Mouse (Mus musculus) embryonic facial prominence, embryonic 12.5 days (tissue): Measurements from ENCODE around the gene Cd300lg. TPM values are rescaled to one million over a fixed set of nuclear protein-coding genes. Genes with fewer than 3 reads are reported as not detected.

Experiments used
- ATAC-seq: fragments of 200-750 bp; cut with Nextera tagmentation; 2 replicates; pipeline ENCODE4 v1.8.0; 2017; ENCODE audit not compliant: insufficient number of reproducible peaks, insufficient read depth, low FRiP score, low TSS enrichment
- H3K27ac ChIP-seq: fragments of 300-500 bp; sonication (generic); 2 replicates; pipeline ENCODE4 v1.5.1; 2016; ENCODE audit warnings: mild to moderate bottlenecking
- H3K27me3 ChIP-seq: fragments of 300-500 bp; sonication (generic); 2 replicates; pipeline ENCODE4 v1.6.1; 2016; ENCODE audit warnings: mild to moderate bottlenecking, moderate library complexity
- H3K36me3 ChIP-seq: fragments of 300-500 bp; sonication (generic); 2 replicates; pipeline ENCODE4 v1.6.1; 2016; ENCODE audit warnings: mild to moderate bottlenecking
- H3K4me1 ChIP-seq: fragments of 300-500 bp; sonication (generic); 2 replicates; pipeline ENCODE4 v1.6.1; 2016
- H3K4me2 ChIP-seq: fragments of 300-500 bp; sonication (generic); replicated peaks from 2 replicates; pipeline ENCODE4 v1.6.1; 2016; ENCODE audit warnings: mild to moderate bottlenecking, moderate library complexity
- H3K4me3 ChIP-seq: fragments of 300-500 bp; sonication (generic); 2 replicates; pipeline ENCODE4 v1.5.1; 2016; ENCODE audit warnings: mild to moderate bottlenecking
- H3K9ac ChIP-seq: fragments of 300-500 bp; sonication (generic); 2 replicates; pipeline ENCODE4 v1.6.1; 2016; ENCODE audit warnings: mild to moderate bottlenecking, moderate library complexity
- H3K9me3 ChIP-seq: fragments of 300-500 bp; sonication (generic); 2 replicates; pipeline ENCODE4 v1.6.1; 2016; ENCODE audit warnings: mild to moderate bottlenecking, moderate library complexity
- WGBS: fragments of 180-500 bp; shearing (Covaris S2); methylation state at CpG from one replicate; pipeline ENCODE4 v1.1.7; 2016; 5-methylcytosine and 5-hydroxymethylcytosine counted together
- polyA plus RNA-seq: library from polyadenylated mRNA; unstranded; fragments of >200 nt; fragmentation: Nextera tagmentation; extraction: Ambion mirVana; gene quantifications from 2 replicates; pipeline ENCODE4 v1.2.1, GENCODE M21; 2016

Gene Cd300lg
- polyA plus RNA-seq, 1 experiment from 2014 or later = 0.55 TPM

DNA sequence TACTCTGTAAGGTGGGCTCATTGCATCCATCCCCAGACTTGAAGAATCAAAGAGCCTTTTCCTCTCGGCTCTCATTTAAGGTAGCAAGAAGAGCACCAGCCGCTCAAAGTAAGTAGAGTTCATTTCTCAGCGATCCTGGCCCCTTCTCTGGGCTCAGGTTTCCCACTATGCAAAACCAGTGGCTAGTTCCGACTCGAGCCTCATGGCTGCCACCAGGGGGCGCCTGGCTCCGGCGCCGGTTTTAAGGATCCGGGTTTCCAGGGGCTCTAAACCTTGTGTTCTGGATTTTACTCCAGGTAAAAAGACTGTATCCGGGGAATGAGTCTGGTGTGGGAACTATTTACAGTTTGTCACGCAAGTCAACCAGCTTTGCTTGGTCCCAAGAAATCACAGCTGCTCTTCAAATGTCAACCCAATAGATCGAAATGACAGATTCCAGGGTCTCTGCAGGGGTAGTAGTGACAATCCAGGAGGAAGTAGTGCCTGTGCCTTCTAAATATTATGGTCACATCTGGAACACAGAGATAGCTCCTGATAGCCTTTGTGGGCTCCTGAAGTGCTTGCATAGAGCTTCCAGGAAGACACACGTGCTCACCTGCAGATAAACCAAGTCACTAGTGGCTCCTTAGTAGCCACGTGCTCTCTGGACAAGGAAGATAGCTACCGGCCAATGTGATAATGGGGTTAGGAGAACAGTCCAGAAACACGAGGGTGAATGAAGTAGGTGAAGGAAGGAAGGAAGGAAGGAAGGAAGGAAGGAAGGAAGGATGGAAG, 61.4 kb downstream of the Cd300lg start:
- 19% methylated on average over 17 of the region's 17 CpGs for WGBS
- no peak for ATAC-seq
- no peaks in the 10 kb centered on the region for H3K36me3 ChIP-seq
- H3K9ac ChIP-seq = no peak overlapping the region
- H3K4me1 ChIP-seq = peaks cover 15% of the 10 kb centered on the region
- peaks cover 69% of the 10 kb centered on the region for H3K27me3 ChIP-seq
- no peak overlapping the region for H3K4me2 ChIP-seq
- no peaks in the 10 kb centered on the region for H3K9me3 ChIP-seq
- no peak overlapping the region for H3K4me3 ChIP-seq
- H3K27ac ChIP-seq = no peak overlapping the region

Other genes starting within 250 kb of the Cd300lg start
- 10.0 and 10.9 TPM in 2 replicates for gene Meox1, start 147.1 kb upstream of the Cd300lg start, polyA plus RNA-seq
- 0.10 and 0.14 TPM in 2 replicates for gene Sost, start 74.5 kb upstream of the Cd300lg start, polyA plus RNA-seq
- not detected in 2 replicates for gene Cfap97d1, start 57.2 kb upstream of the Cd300lg start, polyA plus RNA-seq
- 12.3 and 12.5 TPM in 2 replicates for gene Dusp3, start 54.5 kb upstream of the Cd300lg start, polyA plus RNA-seq
- gene Mpp3, start 13.0 kb upstream of the Cd300lg start, polyA plus RNA-seq = 11.1 and 11.4 TPM in 2 replicates
- 12.7 and 12.8 TPM in 2 replicates for gene Mpp2, start 47.0 kb downstream of the Cd300lg start, polyA plus RNA-seq
- gene Ppy, start 59.8 kb downstream of the Cd300lg start, polyA plus RNA-seq = not detected in 2 replicates
- gene Pyy, start 66.3 kb downstream of the Cd300lg start, polyA plus RNA-seq = 0.71 TPM in 1 of 2 replicates, not detected in the other
- 0.06 TPM in 1 of 2 replicates, not detected in the other for gene Nags, start 104.0 kb downstream of the Cd300lg start, polyA plus RNA-seq
- 43.4 and 44.3 TPM in 2 replicates for gene Tmem101, start 114.9 kb downstream of the Cd300lg start, polyA plus RNA-seq
- 104 and 108 TPM in 2 replicates for gene Lsm12, start 143.8 kb downstream of the Cd300lg start, polyA plus RNA-seq
- 30.3 and 31.3 TPM in 2 replicates for gene G6pc3, start 148.1 kb downstream of the Cd300lg start, polyA plus RNA-seq
- 70.0 and 80.0 TPM in 2 replicates for gene Hdac5, start 188.7 kb downstream of the Cd300lg start, polyA plus RNA-seq
- 20.6 and 21.7 TPM in 2 replicates for gene BC030867, start 207.4 kb downstream of the Cd300lg start, polyA plus RNA-seq
- 0.10 and 0.18 TPM in 2 replicates for gene Asb16, start 227.2 kb downstream of the Cd300lg start, polyA plus RNA-seq
- 48.9 and 53.6 TPM in 2 replicates for gene Tmub2, start 243.4 kb downstream of the Cd300lg start, polyA plus RNA-seq